Mouse (Mus musculus) cerebellum, adult 11-12 months (tissue): ENCODE measurements at regions not wholly inside any gene's neighbourhood (a gene's known extent, or its start where the extent isn't known, plus 50 kb on each side); places are given as distances from the start of the nearest gene placed in this dataset.

ENCODE experiments used
- DNase-seq: peaks from one replicate; pipeline ENCODE4 v3.0.0; 2022

DNA sequence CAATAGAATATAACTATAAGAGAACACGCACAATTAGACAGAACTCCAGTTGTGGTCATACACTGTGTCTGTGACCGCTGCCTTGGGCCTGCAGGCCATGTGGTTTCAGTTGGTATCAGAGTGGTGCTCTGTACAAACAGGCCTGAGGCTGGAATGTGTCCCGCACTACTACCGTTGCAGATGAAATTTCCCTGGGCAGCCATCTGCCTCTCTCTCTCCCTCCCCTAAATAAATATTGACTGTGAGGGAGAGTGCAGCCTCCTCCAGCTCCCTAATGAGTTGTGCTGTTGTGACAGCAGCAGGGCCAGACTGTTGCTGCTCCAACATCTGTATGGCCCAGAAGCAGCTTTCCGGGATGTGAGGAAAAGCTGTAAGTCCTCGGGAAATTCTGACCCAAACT, 146.7 kb downstream of the Hs3st3b1 start:
- DNase-seq = no peak

DNA sequence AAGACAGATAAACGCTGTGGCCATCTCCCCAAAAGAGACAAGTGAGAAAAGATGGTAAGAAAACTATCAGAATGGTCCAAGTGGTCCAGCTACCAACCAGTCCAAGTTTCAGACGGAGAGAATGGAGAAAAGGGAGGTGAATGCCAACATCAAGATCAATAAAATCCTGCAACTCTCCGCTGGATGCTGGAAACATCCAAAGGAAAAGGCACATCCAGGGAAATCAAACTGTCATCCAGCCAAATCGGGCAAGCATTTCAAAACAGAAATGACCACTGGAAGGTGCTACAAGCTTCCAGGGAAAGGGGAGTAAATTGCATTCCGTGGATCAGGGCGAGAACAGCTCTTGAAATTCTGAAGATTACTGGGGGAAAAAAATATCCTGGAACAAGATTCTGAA, 142.7 kb downstream of the Hs3st3b1 start:
- DNase-seq = no peak

DNA sequence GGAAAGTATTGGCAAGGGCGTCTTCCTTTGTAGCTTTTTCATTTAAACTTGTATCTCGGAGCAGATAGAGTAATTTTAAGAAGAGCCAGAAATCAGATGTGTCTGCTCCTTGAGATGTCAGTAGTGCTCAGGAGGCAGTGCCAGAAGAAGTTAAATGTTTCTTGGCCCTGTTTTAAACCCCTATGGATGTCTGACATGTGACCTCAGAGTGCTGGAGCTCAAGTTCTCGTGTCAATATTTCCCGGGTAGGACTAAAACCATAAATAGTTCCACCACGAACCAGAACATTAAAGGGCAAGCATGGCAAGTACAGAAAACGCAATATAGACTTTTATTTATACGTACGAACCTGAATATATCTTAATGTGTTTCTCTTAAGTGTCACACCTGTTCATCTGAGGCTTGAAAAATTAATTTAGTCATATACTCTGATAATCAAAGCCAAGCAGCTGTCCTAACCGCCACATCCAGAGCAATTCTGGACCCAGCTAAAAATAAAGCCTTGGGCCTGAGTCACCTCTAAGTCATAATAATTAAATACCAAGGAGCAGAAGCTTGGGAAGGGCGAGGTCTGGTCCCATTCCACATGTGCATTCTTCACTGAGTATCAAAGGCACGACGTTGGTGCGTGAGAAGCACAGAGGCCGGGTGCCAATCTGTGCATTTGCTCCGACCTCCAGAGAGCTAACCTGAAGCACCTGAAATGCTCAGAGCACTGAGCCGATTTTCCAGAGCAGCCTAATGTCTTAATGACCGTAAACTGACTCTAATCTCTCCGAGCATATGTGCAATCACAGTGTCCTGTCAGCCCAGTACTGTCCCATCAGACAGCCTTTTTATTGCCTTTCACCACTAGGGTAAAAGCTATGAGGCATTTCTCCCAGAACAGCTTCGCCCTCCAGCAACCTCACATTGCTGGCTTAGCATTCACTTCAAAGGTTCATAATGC, 139.8 kb downstream of the Hs3st3b1 start:
- no peak for DNase-seq

DNA sequence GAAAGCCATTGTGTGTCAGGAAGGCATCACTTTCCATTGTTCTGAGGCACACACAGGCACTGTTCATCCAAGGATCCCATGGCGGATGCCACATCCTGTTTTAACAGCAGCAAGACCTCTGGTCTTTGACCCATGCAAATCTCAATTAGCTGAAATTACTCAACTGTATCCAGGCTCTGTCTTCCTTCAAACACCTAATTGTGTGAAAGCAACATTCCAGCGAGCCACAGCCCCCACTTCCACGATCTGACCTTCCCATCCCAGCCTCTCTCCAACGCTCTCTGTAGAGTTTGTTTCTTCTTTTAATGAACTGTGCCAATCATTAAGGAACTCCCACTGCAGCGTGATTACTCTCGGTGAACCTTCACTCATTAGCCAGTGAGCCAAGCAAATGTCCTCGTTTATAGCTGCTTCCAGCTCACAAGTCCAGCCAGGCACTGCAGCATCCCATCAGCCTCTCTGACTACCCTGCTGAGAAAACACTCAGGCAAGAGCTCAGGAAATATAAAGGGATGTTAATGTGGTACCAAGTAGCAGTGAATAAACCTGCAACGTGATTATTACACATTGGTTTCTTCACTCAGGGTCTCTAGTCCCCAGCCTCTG, 136.7 kb downstream of the Hs3st3b1 start:
- no peak for DNase-seq

DNA sequence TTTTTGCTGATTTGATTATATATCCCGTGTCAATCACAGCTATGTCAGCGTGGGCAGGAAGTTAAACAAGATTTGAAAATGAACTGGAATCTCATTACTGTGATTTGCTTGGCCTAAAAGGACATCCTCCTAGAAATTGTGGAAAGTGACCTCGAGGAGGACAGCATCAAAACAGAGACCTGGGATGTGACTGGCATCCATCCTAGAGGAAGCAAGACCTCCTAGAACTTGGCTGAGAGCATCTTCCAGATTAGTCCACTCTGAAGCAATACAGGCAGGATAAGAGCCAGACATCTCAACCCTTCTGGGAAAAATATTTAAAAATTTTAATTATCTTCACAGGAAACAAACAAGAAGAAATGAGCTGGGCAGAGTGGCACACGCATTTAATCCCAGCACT, 136.1 kb downstream of the Hs3st3b1 start:
- DNase-seq = no peak

DNA sequence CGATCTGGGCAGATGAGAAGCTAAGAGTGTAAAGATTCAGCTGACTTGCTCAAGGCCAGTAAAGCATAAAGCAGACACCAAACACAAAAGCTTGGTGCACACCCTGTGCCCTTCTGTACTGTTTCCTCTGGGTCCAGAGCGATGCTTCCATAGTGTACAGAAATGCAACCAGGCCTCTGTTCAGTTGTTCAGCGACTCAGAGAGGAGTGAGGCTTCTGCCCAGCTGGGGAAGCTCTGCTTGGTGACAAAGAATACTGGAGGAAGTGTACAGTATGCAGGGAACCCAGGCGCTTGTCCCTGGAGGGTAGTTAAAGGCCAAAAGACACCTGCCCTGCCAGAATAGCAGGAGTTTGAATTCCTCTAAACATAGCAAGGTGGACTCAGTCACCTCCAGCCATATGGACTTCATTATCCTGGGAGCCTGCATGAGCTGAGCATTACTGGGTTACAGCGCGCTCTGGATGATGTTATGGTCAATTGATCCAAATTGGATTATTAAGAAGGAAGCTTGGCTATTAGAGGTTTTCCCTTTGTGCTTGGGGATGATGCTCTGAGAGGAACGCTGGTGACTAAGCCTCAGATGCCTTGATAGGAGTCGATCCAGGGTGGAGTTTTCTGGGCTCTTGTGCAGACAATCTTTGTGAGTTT, 132.5 kb downstream of the Hs3st3b1 start:
- DNase-seq = no peak

DNA sequence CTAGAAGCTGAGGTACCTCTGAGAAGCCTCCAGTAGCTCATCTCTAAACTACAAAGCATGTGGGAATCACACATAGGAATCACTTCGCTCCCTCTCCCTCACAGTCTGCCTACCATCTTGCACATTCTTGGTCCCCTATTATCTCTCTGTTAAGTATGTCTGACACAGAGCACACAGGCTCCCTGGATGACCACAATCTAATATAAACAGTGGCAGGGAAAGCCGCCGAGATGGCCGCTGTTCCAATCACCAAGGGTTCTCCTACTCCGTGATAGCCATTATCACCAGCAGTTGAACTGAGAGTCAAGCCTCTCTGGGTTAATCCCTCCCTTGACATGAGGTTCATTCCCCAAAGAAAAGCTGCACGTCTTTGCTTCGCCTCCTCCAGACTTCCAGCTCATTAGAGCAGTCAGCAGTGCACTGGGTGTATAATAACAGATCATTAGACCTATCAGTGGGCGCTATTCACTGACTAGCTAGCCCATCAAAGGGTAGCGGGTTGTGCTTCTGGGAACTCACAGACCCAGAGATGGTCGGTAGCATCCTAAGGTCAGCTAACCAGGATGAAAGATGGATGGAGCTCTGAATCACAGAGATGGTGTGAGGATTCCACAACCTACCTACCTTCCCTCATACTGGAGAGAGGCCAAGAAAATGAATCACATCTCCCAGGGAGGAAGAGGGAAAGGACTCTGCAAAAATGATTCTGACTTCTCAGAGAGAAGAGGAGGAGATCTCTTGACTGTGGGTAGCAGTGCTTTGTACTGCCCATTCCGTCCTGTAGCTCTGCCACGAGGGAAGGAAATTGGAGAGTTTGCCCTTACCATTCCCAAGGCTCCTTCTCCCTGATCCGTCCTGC, 130.9 kb downstream of the Hs3st3b1 start:
- DNase-seq = no peak

DNA sequence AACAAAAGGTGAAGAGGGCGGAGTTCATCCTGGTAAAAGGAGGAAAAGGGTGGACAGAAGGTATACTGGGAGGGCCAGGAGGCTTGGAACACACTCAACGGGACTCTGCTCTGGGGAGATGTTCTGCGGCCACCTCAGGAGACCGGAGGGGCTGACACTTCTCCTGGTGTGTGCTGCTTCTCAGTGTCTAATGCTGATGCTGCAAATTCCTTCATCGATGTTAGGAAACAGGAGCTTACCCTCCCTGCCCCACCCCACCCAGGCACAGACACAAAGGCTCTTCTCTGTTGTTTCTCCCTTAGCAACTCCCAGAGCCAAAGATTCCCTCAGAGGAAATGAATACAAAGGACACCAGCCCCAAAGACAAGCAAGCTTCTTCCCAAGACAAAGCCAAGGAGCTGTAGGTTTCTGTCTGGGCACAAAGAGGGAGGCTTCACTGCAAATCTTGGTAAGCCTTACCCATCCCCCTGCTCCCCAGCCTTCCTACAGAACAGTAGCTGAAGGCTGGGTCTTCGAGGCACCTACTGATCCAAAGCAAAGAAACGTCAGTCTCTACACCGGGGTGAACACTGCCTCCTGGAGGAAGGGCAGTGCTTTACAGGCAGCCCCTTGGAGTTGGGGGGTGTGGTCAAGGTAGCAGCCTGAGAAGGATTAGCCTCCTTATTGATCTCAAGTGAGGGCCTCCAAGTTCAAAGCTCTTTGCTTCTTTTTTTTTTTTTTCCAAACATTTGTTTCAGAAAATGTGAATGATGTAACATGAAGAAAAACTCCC, 128.2 kb downstream of the Hs3st3b1 start:
- no peak for DNase-seq

DNA sequence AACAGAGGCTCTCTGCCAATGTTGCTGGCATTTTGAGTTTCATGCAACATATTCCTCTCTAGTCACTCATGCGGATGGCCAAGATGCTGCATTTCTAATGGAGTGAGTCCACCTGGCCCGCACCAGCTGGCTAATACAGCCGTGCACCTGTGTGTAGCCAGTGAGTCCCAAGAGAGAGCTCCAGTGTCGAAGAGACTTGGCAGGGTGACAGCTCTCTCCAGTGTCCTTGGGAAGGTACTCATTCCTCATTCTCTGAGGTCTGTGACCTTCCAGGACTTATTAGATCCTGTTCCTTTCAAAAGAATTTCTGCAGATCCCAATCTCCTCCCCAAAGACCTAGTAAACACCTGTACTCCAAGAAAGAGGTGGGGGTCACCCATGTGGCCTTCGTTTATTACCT, 109.9 kb downstream of the Hs3st3b1 start:
- peak; percentile 1 for DNase-seq

DNA sequence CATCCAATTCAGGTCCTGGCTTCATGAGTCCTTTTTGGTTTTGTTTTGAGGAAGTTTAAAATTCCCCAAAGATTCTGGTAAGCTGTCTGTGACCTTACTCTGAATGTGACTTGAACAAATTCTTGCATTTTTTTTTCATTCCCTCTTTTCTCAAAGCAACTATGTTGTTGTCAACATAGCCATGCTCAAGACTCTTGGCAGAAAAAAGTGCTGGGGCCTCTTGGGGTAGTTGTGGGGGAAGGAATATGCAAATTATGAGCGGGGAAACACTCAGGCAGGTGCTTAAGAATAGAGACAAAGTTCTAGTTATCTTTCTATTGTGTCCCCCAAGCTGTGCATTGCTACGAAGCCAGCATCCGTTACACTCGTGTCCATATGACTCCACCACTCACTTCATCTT, 99.2 kb downstream of the Hs3st3b1 start:
- DNase-seq = no peak

DNA sequence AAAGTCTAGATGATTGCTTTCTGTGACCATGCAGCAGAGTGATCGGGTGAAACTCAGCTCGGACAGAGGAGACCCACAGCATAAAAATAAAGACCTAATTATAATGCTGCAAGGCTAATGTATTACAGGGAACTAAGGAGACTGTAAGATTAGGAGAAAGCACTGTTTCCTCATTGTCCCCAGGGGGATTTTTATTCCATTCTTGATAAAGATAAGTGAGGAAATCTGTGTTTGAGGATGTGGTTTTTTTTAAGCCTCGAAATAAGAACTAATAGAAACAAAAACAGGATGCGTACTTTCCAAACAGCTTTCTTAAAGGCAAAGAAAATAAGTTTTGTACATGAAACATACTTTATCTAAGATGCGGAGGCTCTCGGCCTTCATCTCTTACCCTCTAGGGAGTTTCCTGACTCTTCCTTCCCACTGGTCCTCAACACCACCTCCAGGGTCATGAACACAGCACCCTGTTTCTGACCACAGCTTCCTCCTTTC, 94.8 kb downstream of the Hs3st3b1 start:
- no peak for DNase-seq

DNA sequence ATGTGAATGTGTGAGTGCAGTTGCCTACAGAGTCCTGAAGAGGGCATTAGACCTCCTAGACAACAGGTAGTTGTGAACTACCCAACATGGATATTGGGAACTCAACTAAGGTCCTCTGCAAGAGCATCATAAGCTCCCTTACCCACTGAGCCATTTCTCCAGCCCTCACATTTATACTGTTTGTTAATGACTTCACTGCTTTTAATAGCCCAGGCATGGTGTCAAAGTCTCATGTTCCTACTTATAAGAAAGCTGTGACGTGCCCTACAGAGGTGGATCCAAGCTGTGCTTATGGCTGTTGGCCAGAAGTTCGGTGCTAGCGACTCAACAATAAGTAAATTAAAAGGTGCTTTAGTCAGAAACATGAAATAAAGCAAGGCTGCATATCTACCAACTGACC, 88.6 kb downstream of the Hs3st3b1 start:
- DNase-seq = no peak

DNA sequence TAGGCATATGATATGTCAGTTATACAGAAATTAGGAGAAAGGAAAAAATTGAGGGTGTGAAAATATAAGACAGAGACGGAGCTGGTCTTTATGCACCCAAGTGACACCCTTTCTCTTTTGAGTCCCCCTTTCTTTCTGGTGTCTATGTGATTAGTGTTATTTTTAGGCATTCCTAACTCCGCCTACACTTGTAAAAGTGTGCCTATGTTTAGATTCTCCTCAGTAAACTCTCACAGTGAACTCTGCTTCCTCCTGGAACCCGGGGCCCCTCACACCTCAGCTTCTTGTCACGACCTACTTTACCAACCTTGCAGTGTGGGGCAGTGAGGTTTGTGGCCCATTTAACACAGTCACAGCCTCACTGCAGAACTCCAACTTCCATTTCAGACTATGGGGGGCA, 88.0 kb downstream of the Hs3st3b1 start:
- DNase-seq = no peak

DNA sequence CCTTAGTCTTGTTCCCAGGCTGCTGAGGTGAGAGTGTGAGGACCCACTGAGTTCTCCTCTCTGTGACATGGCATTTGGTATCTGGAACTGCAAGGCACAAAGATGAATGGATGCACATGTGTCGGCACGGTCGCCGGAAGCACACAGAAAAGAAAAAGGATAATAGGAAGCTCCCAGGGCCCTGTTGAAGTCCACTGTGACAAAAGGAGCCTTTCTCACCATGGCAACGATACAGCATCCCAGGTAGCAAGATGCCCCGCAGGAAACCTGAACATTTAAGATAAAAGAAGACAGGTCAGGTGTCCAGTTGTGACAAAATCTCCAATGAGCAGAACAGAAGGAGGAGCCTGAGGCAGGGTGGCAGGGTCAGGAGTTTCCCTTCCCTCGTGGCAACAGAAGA, 87.5 kb downstream of the Hs3st3b1 start:
- DNase-seq = no peak
